Mouse (Mus musculus) midbrain, embryonic 12.5 days (tissue): Measurements from ENCODE around the gene Aspscr1. TPM values are rescaled to one million over a fixed set of nuclear protein-coding genes. Genes with fewer than 3 reads are reported as not detected.

Experiments used
- ATAC-seq: fragments of 200-750 bp; cut with Nextera tagmentation; 2 replicates; pipeline ENCODE4 v1.8.0; 2017; ENCODE audit warnings: low read depth, moderate TSS enrichment, moderate library complexity; ENCODE audit not compliant: low FRiP score
- H3K27ac ChIP-seq: fragments of 300-500 bp; sonication (generic); replicated peaks from 2 replicates; pipeline ENCODE4 v1.5.1; 2016; ENCODE audit warnings: mild to moderate bottlenecking
- H3K27me3 ChIP-seq: fragments of 300-500 bp; sonication (generic); 2 replicates; pipeline ENCODE4 v1.6.1; 2016; ENCODE audit warnings: mild to moderate bottlenecking
- H3K36me3 ChIP-seq: fragments of 300-500 bp; sonication (generic); 2 replicates; pipeline ENCODE4 v1.6.1; 2016
- H3K4me1 ChIP-seq: fragments of 300-500 bp; sonication (generic); 2 replicates; pipeline ENCODE4 v1.6.1; 2016
- H3K4me2 ChIP-seq: fragments of 300-500 bp; sonication (generic); replicated peaks from 2 replicates; pipeline ENCODE4 v1.6.1; 2016; ENCODE audit warnings: mild to moderate bottlenecking, moderate library complexity
- H3K4me3 ChIP-seq: fragments of 300-500 bp; sonication (generic); 2 replicates; pipeline ENCODE4 v1.5.1; 2016; ENCODE audit warnings: mild to moderate bottlenecking
- H3K9ac ChIP-seq: fragments of 300-500 bp; sonication (generic); replicated peaks from 2 replicates; pipeline ENCODE4 v1.6.1; 2016; ENCODE audit warnings: mild to moderate bottlenecking, moderate library complexity
- H3K9me3 ChIP-seq: fragments of 300-500 bp; sonication (generic); 2 replicates; pipeline ENCODE4 v1.6.1; 2016; ENCODE audit warnings: mild to moderate bottlenecking
- WGBS: fragments of 180-500 bp; shearing (Covaris S2); methylation state at CpG from one replicate; pipeline ENCODE4 v1.1.7; 2016; 5-methylcytosine and 5-hydroxymethylcytosine counted together
- polyA plus RNA-seq: library from polyadenylated mRNA; unstranded; fragments of >200 nt; fragmentation: Nextera tagmentation; extraction: Ambion mirVana; gene quantifications from 2 replicates; pipeline ENCODE4 v1.2.1, GENCODE M21; 2016

Aspscr1 gene
- polyA plus RNA-seq, 1 experiment from 2014 or later, result 154 TPM

GRCm38 (mm10) chr11:120630881-120631725 is 41.7 kb upstream of the Aspscr1 start:
- H3K4me2 ChIP-seq, result peak overlapping the region; percentile 96

GRCm38 (mm10) chr11:120631726-120632448 is 40.9 kb upstream of the Aspscr1 start:
- ATAC-seq, result no peak
- H3K9ac ChIP-seq, result peak overlapping the region; percentile 93
- 66% methylated on average over 4 of the region's 4 CpGs for WGBS
- H3K27ac ChIP-seq, result peak overlapping the region; percentile 85
- H3K27me3 ChIP-seq, result no peaks in the 10 kb centered on the region
- peaks cover 35% of the 10 kb centered on the region for H3K4me1 ChIP-seq
- H3K9me3 ChIP-seq, result no peaks in the 10 kb centered on the region
- H3K4me2 ChIP-seq, result peak overlapping the region; percentile 96
- H3K36me3 ChIP-seq, result peaks cover 20% of the 10 kb centered on the region
- peak overlapping the region; percentile 97 for H3K4me3 ChIP-seq

More at GRCm38 (mm10) chr11:120630881-120631725, 41.7 kb upstream of the Aspscr1 start:
- Histone ChIP-seq H3K27ac (peak overlapping the region; percentile 10; the same call in 1 of the 2 replicates), H3K9me3 (no peaks in the 10 kb centered on the region), H3K27me3 (no peaks in the 10 kb centered on the region), H3K4me3 (peak overlapping the region; percentile 97; the same call in 1 of the 2 replicates), H3K4me1 (peaks cover 35% of the 10 kb centered on the region), H3K36me3 (peaks cover 20% of the 10 kb centered on the region), H3K9ac (peak overlapping the region; percentile 46)
- 42% methylated on average over 7 of the region's 7 CpGs for WGBS
- no peak for ATAC-seq

- H3K9ac ChIP-seq, result peak overlapping the region; percentile 93
- peak; percentile 84 for ATAC-seq
- WGBS, result under 1% methylated on average over 97 of the region's 116 CpGs
- no peaks in the 10 kb centered on the region for H3K27me3 ChIP-seq
- H3K27ac ChIP-seq, result peak overlapping the region; percentile 85
- peak overlapping the region; percentile 96 for H3K4me2 ChIP-seq
- no peaks in the 10 kb centered on the region for H3K9me3 ChIP-seq
- H3K36me3 ChIP-seq, result peaks cover 11% of the 10 kb centered on the region
- H3K4me1 ChIP-seq, result peaks cover 35% of the 10 kb centered on the region
- H3K4me3 ChIP-seq, result peak overlapping the region; percentile 97
These were observed 39.9 kb upstream of the Aspscr1 start for GRCm38 (mm10) chr11:120632559-120633519.

GRCm38 (mm10) chr11:120633520-120634343 is 39.0 kb upstream of the Aspscr1 start, which contains the start of gene Mafg:
Gene Mafg (minus strand): TSS chr11:120633600.
- 13% methylated on average over 57 of the region's 58 CpGs for WGBS
- H3K36me3 ChIP-seq, result peaks cover 8% of the 10 kb centered on the region
- peaks cover 35% of the 10 kb centered on the region for H3K4me1 ChIP-seq

GRCm38 (mm10) chr11:120634810-120635209 is 38.0 kb upstream of the Aspscr1 start:
- Histone ChIP-seq H3K4me2 (no peak overlapping the region), H3K4me1 (peaks cover 29% of the 10 kb centered on the region), H3K36me3 (no peaks in the 10 kb centered on the region), H3K27ac (no peak overlapping the region), H3K27me3 (no peaks in the 10 kb centered on the region), H3K4me3 (no peak overlapping the region), H3K9me3 (no peaks in the 10 kb centered on the region), H3K9ac (no peak overlapping the region)
- no peak for ATAC-seq
- WGBS, result 74% methylated on average over 5 of the region's 5 CpGs

More at GRCm38 (mm10) chr11:120633520-120634343, 39.0 kb upstream of the Aspscr1 start, which contains the start of gene Mafg:
- peak; percentile 93 for ATAC-seq
- Histone ChIP-seq H3K27me3 (no peaks in the 10 kb centered on the region), H3K9ac (peak within 1 kb of the TSS; percentile 93), H3K4me2 (peak within 1 kb of the TSS; percentile 96), H3K27ac (peak within 1 kb of the TSS; percentile 85), H3K9me3 (no peaks in the 10 kb centered on the region), H3K4me3 (peak within 1 kb of the TSS; percentile 97)

- no peaks in the 10 kb centered on the region for H3K9me3 ChIP-seq
- ATAC-seq, result no peak
- no peaks in the 10 kb centered on the region for H3K36me3 ChIP-seq
- H3K9ac ChIP-seq, result 0 out of 2 replicates have a peak overlapping the region, but pooled peaks have one; percentile 31
- 68% methylated on average over 9 of the region's 9 CpGs for WGBS
- H3K4me1 ChIP-seq, result peaks cover 14% of the 10 kb centered on the region
- no peak overlapping the region for H3K27ac ChIP-seq
- no peak overlapping the region for H3K4me2 ChIP-seq
- no peak overlapping the region for H3K4me3 ChIP-seq
- H3K27me3 ChIP-seq, result peaks cover 21% of the 10 kb centered on the region
These were observed 31.5 kb upstream of the Aspscr1 start for GRCm38 (mm10) chr11:120641255-120641654.

GRCm38 (mm10) chr11:120641869-120642268 is 30.9 kb upstream of the Aspscr1 start:
- Histone ChIP-seq H3K9ac (0 out of 2 replicates have a peak overlapping the region, but pooled peaks have one; percentile 31), H3K36me3 (no peaks in the 10 kb centered on the region), H3K27me3 (peaks cover 28% of the 10 kb centered on the region), H3K4me2 (no peak overlapping the region), H3K4me1 (peaks cover 14% of the 10 kb centered on the region), H3K4me3 (no peak overlapping the region), H3K9me3 (no peaks in the 10 kb centered on the region), H3K27ac (no peak overlapping the region)
- ATAC-seq, result no peak
- 94% methylated on average over 8 of the region's 8 CpGs for WGBS

GRCm38 (mm10) chr11:120642939-120643600 is 29.7 kb upstream of the Aspscr1 start:
- H3K27ac ChIP-seq, result 0 out of 2 replicates have a peak overlapping the region, but pooled peaks have one; percentile 47
- H3K4me2 ChIP-seq, result peak overlapping the region; percentile 86
- peak; percentile 55; the same call in 1 of the 2 replicates for ATAC-seq
- no peaks in the 10 kb centered on the region for H3K36me3 ChIP-seq
- H3K9ac ChIP-seq, result peak overlapping the region; percentile 68
- 5% methylated on average over 18 of the region's 18 CpGs for WGBS
- H3K9me3 ChIP-seq, result no peaks in the 10 kb centered on the region
- H3K4me1 ChIP-seq, result peaks cover 19% of the 10 kb centered on the region
- peak overlapping the region; percentile 48 for H3K4me3 ChIP-seq
- H3K27me3 ChIP-seq, result peaks cover 40% of the 10 kb centered on the region

- H3K4me3 ChIP-seq, result peak within 1 kb of the TSS; percentile 48
- peak within 1 kb of the TSS; percentile 86 for H3K4me2 ChIP-seq
- peak within 1 kb of the TSS; percentile 68 for H3K9ac ChIP-seq
- 0 out of 2 replicates have a peak within 1 kb of the TSS, but pooled peaks have one; percentile 47 for H3K27ac ChIP-seq
- peaks cover 22% of the 10 kb centered on the region for H3K4me1 ChIP-seq
- peak; percentile 100 for ATAC-seq
- under 1% methylated on average over 15 of the region's 15 CpGs for WGBS
- no peaks in the 10 kb centered on the region for H3K36me3 ChIP-seq
- H3K27me3 ChIP-seq, result peaks cover 42% of the 10 kb centered on the region
- H3K9me3 ChIP-seq, result no peaks in the 10 kb centered on the region
These were observed 29.2 kb upstream of the Aspscr1 start, which contains the start of gene Pycr1 for GRCm38 (mm10) chr11:120643601-120643987. Gene Pycr1 (minus strand): TSS chr11:120643769.
